Mouse (Mus musculus): ENCODE measurements at regions not wholly inside any gene's neighbourhood (a gene's known extent, or its start where the extent isn't known, plus 50 kb on each side); places are given as distances from the start of the nearest gene placed in this dataset.

DNA sequence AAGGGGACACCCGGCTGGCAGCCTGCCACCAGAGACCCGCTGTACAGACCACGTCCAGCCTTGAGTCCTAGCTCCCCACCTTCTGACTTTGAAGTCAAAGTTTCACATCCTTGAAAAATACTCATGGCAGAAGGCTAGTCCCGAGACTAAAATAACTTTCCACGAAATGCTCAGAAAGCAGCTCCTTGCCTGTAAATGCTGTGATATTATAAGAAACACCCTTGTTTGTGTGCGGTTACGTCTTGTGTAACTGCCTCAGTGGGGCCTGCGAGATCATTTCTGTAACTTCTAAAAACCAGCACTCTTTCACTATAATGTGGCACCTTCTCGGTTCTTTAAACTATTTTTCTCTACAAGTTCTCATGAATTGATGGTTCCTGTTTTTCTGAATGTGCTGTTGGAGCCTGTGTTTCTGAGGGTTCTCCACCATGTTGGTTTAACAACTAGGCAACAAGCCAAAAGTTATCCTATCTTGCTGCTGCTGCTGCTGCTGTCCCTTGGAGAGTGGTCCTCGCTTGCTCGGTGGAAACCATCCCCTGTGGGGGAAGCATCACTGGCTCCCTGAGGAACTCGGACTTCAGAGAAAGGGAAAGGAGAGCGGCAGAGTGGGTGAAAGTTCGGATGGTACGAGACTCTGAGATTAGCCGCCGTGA is 176.3 kb upstream of the Spdye4c start (continued):
- TF ChIP-seq RAD21 (IDR thresholded peaks at IDR 0.05; ENCODE audit: low read depth, low read length), result no peak; the same call in 1 of the 2 replicates
- TF ChIP-seq JUND (conservative IDR thresholded peaks at IDR 0.05; ENCODE audit: low read depth, low read length), result peak; percentile 60; the same call in 1 of the 2 replicates
- TF ChIP-seq KAT2A (IDR thresholded peaks at IDR 0.05; ENCODE audit: insufficient replicate concordance, low read length), result no peak
- TF ChIP-seq ZNF384 (IDR thresholded peaks at IDR 0.05; ENCODE audit: low read depth, low read length), result 0 out of 2 replicates have a peak, but pooled peaks have one; percentile 32
- TF ChIP-seq MAX (IDR thresholded peaks at IDR 0.05; ENCODE audit: low read length), result 0 out of 2 replicates have a peak, but pooled peaks have one; percentile 39
- TF ChIP-seq CTCF (conservative IDR thresholded peaks at IDR 0.05 in 1 of 2, IDR thresholded peaks at IDR 0.05 in 1 of 2; ENCODE audit: low read depth in 2 of 2, low read length in 2 of 2), result no peak
- peak; percentile 68 for TF ChIP-seq MAFK (IDR thresholded peaks at IDR 0.05; ENCODE audit: insufficient replicate concordance, low read length)
- no peak for TF ChIP-seq ZMIZ1 (IDR thresholded peaks at IDR 0.05; ENCODE audit: low read depth, low read length)
- peak; percentile 65 for TF ChIP-seq MAZ (IDR thresholded peaks at IDR 0.05; ENCODE audit: low read depth, low read length)
- no peak; the same call in 1 of the 2 replicates for TF ChIP-seq SMC3 (IDR thresholded peaks at IDR 0.05; ENCODE audit: low read depth, low read length)

DNA sequence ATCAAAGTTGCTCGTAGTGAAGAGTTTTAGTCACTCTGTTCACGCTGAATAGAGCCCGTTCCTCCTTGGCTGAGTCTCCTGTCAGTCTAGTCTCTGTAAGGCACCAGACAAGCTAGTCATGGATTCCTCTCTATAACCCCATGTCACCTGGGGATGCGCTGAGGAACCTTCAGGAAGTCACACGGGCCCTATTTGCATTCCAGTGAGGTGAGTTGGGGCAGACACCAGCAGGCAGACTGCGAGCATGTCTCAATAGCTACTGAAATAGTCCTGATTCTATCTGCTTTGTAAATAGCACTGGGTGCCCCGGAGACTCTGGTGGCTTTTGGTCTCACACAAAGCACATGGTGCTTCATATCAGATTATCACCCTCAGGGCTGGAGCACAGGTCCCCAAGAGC is 174.6 kb upstream of the Spdye4c start:
- Histone ChIP-seq H3K4me3 (replicated peaks in 1 of 3; ENCODE audit: low read depth in 2 of 3, low read length in 2 of 3, poor library complexity in 1 of 3) (no peak overlapping the region), H3K27ac (ENCODE audit: insufficient read depth, low read depth) (no peak overlapping the region), H3K9me3 (replicated peaks; ENCODE audit: low read length) (no peaks in the 10 kb centered on the region), H3K36me3 (replicated peaks in 1 of 2; ENCODE audit: control insufficient read depth in 1 of 2, insufficient read depth in 1 of 2, low read length in 1 of 2) (peaks cover 0 to 16% of the 10 kb centered on the region in 2 experiments), H3K9ac (ENCODE audit: insufficient read depth, low read depth) (no peak overlapping the region), H3K27me3 (replicated peaks) (no peaks in the 10 kb centered on the region), H3K4me2 (ENCODE audit: insufficient read depth, low read depth, poor library complexity, severe bottlenecking) (no peak overlapping the region), H3K79me2 (replicated peaks; ENCODE audit: control insufficient read depth, extremely low read depth, insufficient read depth, poor library complexity, severe bottlenecking) (0 out of 2 replicates have a peak, but pooled peaks cover 3% of the 10 kb centered on the region), H3K4me1 (ENCODE audit: control insufficient read depth in 1 of 2, insufficient read depth in 2 of 2) (peaks cover 55 to 95% of the 10 kb centered on the region in 2 experiments)
- DNase-seq (ENCODE audit: extremely low read depth), result peak; percentile 58
- TF ChIP-seq ELF1 (IDR thresholded peaks at IDR 0.05; ENCODE audit: low read depth, low read length) (0 out of 2 replicates have a peak, but pooled peaks have one; percentile 30), BHLHE40 (IDR thresholded peaks at IDR 0.05; ENCODE audit: low read depth, low read length) (peak; percentile 72), TCF12 (IDR thresholded peaks at IDR 0.05; ENCODE audit: low read depth, low read length) (peak; percentile 37; the same call in 1 of the 2 replicates), ETS1 (conservative IDR thresholded peaks at IDR 0.05; ENCODE audit: low read depth, low read length) (peak; percentile 63), EP300 (IDR thresholded peaks at IDR 0.05; ENCODE audit: low read length) (no peak), UBTF (IDR thresholded peaks at IDR 0.05; ENCODE audit: low read depth, low read length) (no peak)
- in situ Hi-C loops (cut with MboI; ENCODE audit: low pct_ligation_motif_present, low pct_unique_long_range_greater_than_20kb, low sequenced_read_pairs) (loop anchor here (10.0 kb wide), 1 partner anchor 158 kb away; no protein-coding TSS in a partner anchor), dilution Hi-C loops (cut with MboI; ENCODE audit: extremely low pct_ligation_motif_present, extremely low pct_unique_long_range_greater_than_20kb, low sequenced_read_pairs) (no loop called here)

DNA sequence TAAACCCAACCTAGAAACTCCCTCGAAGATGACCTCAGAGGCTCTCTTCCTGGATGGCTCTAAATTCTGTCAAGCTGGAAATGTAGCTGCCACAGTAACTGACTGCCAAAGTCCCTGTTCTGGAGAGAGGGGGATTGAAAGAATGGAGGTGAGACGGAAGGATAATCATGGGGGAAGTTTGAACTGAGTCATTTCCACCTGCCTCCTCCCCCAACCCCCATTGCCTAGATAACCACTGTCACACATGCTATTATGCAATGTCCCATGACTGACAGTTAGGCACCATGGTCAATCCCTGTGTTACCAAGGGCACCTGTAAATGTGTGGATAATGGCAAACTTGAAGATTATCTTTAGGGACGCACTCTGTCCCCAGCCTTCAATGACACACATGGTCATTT is 172.0 kb upstream of the Spdye4c start:
- DNase-seq (ENCODE audit: extremely low read depth), result no peak
- H3K27me3 ChIP-seq (replicated peaks), result no peaks in the 10 kb centered on the region
- dilution Hi-C loops (cut with MboI; ENCODE audit: extremely low pct_ligation_motif_present, extremely low pct_unique_long_range_greater_than_20kb, low sequenced_read_pairs) (no loop called here), in situ Hi-C loops (cut with MboI; ENCODE audit: low pct_ligation_motif_present, low pct_unique_long_range_greater_than_20kb, low sequenced_read_pairs) (loop anchor here (10.0 kb wide), 1 partner anchor 156 kb away; no protein-coding TSS in a partner anchor)
- no peak overlapping the region for H3K4me3 ChIP-seq (replicated peaks in 1 of 3; ENCODE audit: low read depth in 2 of 3, low read length in 2 of 3, poor library complexity in 1 of 3)
- peaks cover 47 to 75% of the 10 kb centered on the region in 2 experiments for H3K4me1 ChIP-seq (ENCODE audit: control insufficient read depth in 1 of 2, insufficient read depth in 2 of 2)
- no peak overlapping the region for H3K27ac ChIP-seq (ENCODE audit: insufficient read depth, low read depth)
- H3K9me3 ChIP-seq (replicated peaks; ENCODE audit: low read length), result peaks cover 5% of the 10 kb centered on the region
- no peak overlapping the region for H3K9ac ChIP-seq (ENCODE audit: insufficient read depth, low read depth)
- 0 out of 2 replicates have a peak, but pooled peaks cover 3% of the 10 kb centered on the region for H3K79me2 ChIP-seq (replicated peaks; ENCODE audit: control insufficient read depth, extremely low read depth, insufficient read depth, poor library complexity, severe bottlenecking)
- H3K4me2 ChIP-seq (ENCODE audit: insufficient read depth, low read depth, poor library complexity, severe bottlenecking), result no peak overlapping the region
- peaks cover 0 to 32% of the 10 kb centered on the region in 2 experiments for H3K36me3 ChIP-seq (replicated peaks in 1 of 2; ENCODE audit: control insufficient read depth in 1 of 2, insufficient read depth in 1 of 2, low read length in 1 of 2)
- TF ChIP-seq USF2 (conservative IDR thresholded peaks at IDR 0.05; ENCODE audit: low read depth, low read length) (no peak), EP300 (IDR thresholded peaks at IDR 0.05; ENCODE audit: low read length) (0 out of 2 replicates have a peak, but pooled peaks have one; percentile 14), ZMIZ1 (IDR thresholded peaks at IDR 0.05; ENCODE audit: low read depth, low read length) (no peak), PAX5 (IDR thresholded peaks at IDR 0.05; ENCODE audit: low read length) (no peak), BHLHE40 (IDR thresholded peaks at IDR 0.05; ENCODE audit: low read depth, low read length) (peak; percentile 83), HCFC1 (IDR thresholded peaks at IDR 0.05; ENCODE audit: low read depth, low read length) (no peak), RAD21 (IDR thresholded peaks at IDR 0.05; ENCODE audit: low read depth, low read length) (no peak), GABPA (IDR thresholded peaks at IDR 0.05; ENCODE audit: insufficient replicate concordance, low read depth, low read length) (no peak), JUN (IDR thresholded peaks at IDR 0.05; ENCODE audit: insufficient read depth, low read depth, low read length) (no peak), ZNF384 (IDR thresholded peaks at IDR 0.05; ENCODE audit: low read depth, low read length) (no peak), ZC3H11A (IDR thresholded peaks at IDR 0.05; ENCODE audit: low read depth, low read length) (no peak), MAX (IDR thresholded peaks at IDR 0.05; ENCODE audit: low read length) (no peak), IRF4 (IDR thresholded peaks at IDR 0.05; ENCODE audit: low read depth, low read length) (no peak), RCOR1 (conservative IDR thresholded peaks at IDR 0.05; ENCODE audit: low read depth, low read length) (no peak), MAFK (IDR thresholded peaks at IDR 0.05; ENCODE audit: insufficient replicate concordance, low read length) (no peak), TCF12 (IDR thresholded peaks at IDR 0.05; ENCODE audit: low read depth, low read length) (no peak), USF1 (IDR thresholded peaks at IDR 0.05; ENCODE audit: low read depth, low read length) (no peak), JUND (conservative IDR thresholded peaks at IDR 0.05; ENCODE audit: low read depth, low read length) (no peak), CTCF (conservative IDR thresholded peaks at IDR 0.05 in 1 of 2, IDR thresholded peaks at IDR 0.05 in 1 of 2; ENCODE audit: low read depth in 2 of 2, low read length in 2 of 2) (no peak), ETS1 (conservative IDR thresholded peaks at IDR 0.05; ENCODE audit: low read depth, low read length) (peak; percentile 11; the same call in 1 of the 2 replicates), UBTF (IDR thresholded peaks at IDR 0.05; ENCODE audit: low read depth, low read length) (no peak), KAT2A (IDR thresholded peaks at IDR 0.05; ENCODE audit: insufficient replicate concordance, low read length) (no peak)

All from CH12.LX (cell line).